Mouse (Mus musculus): ENCODE results near the gene Megf6.

DNA sequence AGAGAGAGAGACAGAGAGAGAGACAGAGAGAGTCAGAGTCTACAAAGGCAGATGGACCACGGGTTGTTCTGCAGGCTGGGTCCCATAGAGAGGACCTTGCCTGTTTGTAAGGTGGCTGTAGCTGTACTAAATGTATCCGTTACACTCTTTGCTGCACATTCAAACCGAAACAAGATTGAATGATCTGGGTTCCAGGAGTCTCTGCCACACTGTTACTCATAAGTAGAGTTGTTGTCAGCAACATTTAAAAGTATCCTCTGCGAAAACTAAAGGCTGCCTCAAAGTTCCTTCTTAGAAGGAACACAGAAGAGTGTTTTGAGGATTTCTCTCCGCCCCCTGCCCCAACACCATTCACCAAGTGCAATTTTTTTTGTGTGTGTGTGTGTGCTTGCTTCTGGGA is 33.4 kb upstream of the Megf6 start:
- TF ChIP-seq CTCF (IDR thresholded peaks at IDR 0.05; ENCODE audit: low read depth) = no peak
- TF ChIP-seq EP300 (optimal IDR thresholded peaks at IDR 0.05) = no peak
